Mouse (Mus musculus): Measurements from ENCODE around the gene Poldip3. TPM values are rescaled to one million over a fixed set of nuclear protein-coding genes. Genes with fewer than 3 reads are reported as not detected.

Poldip3 gene
- polyA plus RNA-seq, 1 experiment: 42.3 TPM

- peak overlapping the region; percentile 35 for H3K27ac ChIP-seq (ENCODE audit: control insufficient read depth, insufficient read depth, low read depth, low read length, poor library complexity)
- TF ChIP-seq POLR2A (IDR thresholded peaks at IDR 0.05; ENCODE audit: borderline replicate concordance, control insufficient read depth, low read depth, low read length) (peak; percentile 75), CTCF (IDR thresholded peaks at IDR 0.05; ENCODE audit: control insufficient read depth, insufficient read depth, low read length) (no peak)
These were observed 49.5 kb downstream of the Poldip3 start for GRCm38 (mm10) chr15:83099533-83100331.

GRCm38 (mm10) chr15:83095950-83096349 is 53.2 kb downstream of the Poldip3 start:
- H3K4me1 ChIP-seq (ENCODE audit: control insufficient read depth, insufficient read depth, low read length): no peaks in the 10 kb centered on the region; the same call in 1 of the 2 replicates
- H3K27ac ChIP-seq (ENCODE audit: control insufficient read depth, insufficient read depth, low read depth, low read length, poor library complexity): no peak overlapping the region
- 39% methylated on average over 2 of the region's 2 CpGs for WGBS
- TF ChIP-seq CTCF (IDR thresholded peaks at IDR 0.05; ENCODE audit: control insufficient read depth, insufficient read depth, low read length) (peak; percentile 75), POLR2A (IDR thresholded peaks at IDR 0.05; ENCODE audit: borderline replicate concordance, control insufficient read depth, low read depth, low read length) (no peak)
- H3K4me3 ChIP-seq (replicated peaks; ENCODE audit: control insufficient read depth, low read depth, low read length): no peak overlapping the region

More at GRCm38 (mm10) chr15:83099533-83100331, 49.5 kb downstream of the Poldip3 start:
- H3K4me1 ChIP-seq (ENCODE audit: control insufficient read depth, insufficient read depth, low read length): no peaks in the 10 kb centered on the region; the same call in 1 of the 2 replicates
- H3K4me3 ChIP-seq (replicated peaks; ENCODE audit: control insufficient read depth, low read depth, low read length): peak overlapping the region; percentile 75
- WGBS: 4% methylated on average over 31 of the region's 31 CpGs

- TF ChIP-seq CTCF (IDR thresholded peaks at IDR 0.05; ENCODE audit: control insufficient read depth, insufficient read depth, low read length) (no peak), POLR2A (IDR thresholded peaks at IDR 0.05; ENCODE audit: borderline replicate concordance, control insufficient read depth, low read depth, low read length) (no peak)
- no peaks in the 10 kb centered on the region for H3K4me1 ChIP-seq (ENCODE audit: control insufficient read depth, insufficient read depth, low read length)
- no peak overlapping the region for H3K27ac ChIP-seq (ENCODE audit: control insufficient read depth, insufficient read depth, low read depth, low read length, poor library complexity)
- 68% methylated on average over 2 of the region's 2 CpGs for WGBS
- H3K4me3 ChIP-seq (replicated peaks; ENCODE audit: control insufficient read depth, low read depth, low read length): no peak overlapping the region
These were observed 55.5 kb downstream of the Poldip3 start for GRCm38 (mm10) chr15:83093687-83094086.

- no peak for TF ChIP-seq CTCF (IDR thresholded peaks at IDR 0.05; ENCODE audit: control insufficient read depth, insufficient read depth, low read length)
- no peak for TF ChIP-seq POLR2A (IDR thresholded peaks at IDR 0.05; ENCODE audit: borderline replicate concordance, control insufficient read depth, low read depth, low read length)
- WGBS: 62% methylated on average over 3 of the region's 3 CpGs
- H3K4me1 ChIP-seq (ENCODE audit: control insufficient read depth, insufficient read depth, low read length): no peaks in the 10 kb centered on the region
- H3K27ac ChIP-seq (ENCODE audit: control insufficient read depth, insufficient read depth, low read depth, low read length, poor library complexity): no peak overlapping the region
- no peak overlapping the region for H3K4me3 ChIP-seq (replicated peaks; ENCODE audit: control insufficient read depth, low read depth, low read length)
These were observed 58.3 kb downstream of the Poldip3 start for GRCm38 (mm10) chr15:83090874-83091273.

GRCm38 (mm10) chr15:83089429-83089605 is 59.9 kb downstream of the Poldip3 start, which contains the start of gene Serhl:
Gene Serhl (plus strand): TSS chr15:83089506.
- H3K27ac ChIP-seq (ENCODE audit: control insufficient read depth, insufficient read depth, low read depth, low read length, poor library complexity): no peak within 1 kb of the TSS
- TF ChIP-seq POLR2A (IDR thresholded peaks at IDR 0.05; ENCODE audit: borderline replicate concordance, control insufficient read depth, low read depth, low read length) (no peak), CTCF (IDR thresholded peaks at IDR 0.05; ENCODE audit: control insufficient read depth, insufficient read depth, low read length) (no peak)
- no peaks in the 10 kb centered on the region for H3K4me1 ChIP-seq (ENCODE audit: control insufficient read depth, insufficient read depth, low read length)
- 57% methylated on average over 7 of the region's 7 CpGs for WGBS
- H3K4me3 ChIP-seq (replicated peaks; ENCODE audit: control insufficient read depth, low read depth, low read length): no peak within 1 kb of the TSS

- TF ChIP-seq CTCF (IDR thresholded peaks at IDR 0.05; ENCODE audit: control insufficient read depth, insufficient read depth, low read length): no peak
- TF ChIP-seq POLR2A (IDR thresholded peaks at IDR 0.05; ENCODE audit: borderline replicate concordance, control insufficient read depth, low read depth, low read length): no peak
- 42% methylated on average over 27 of the region's 27 CpGs for WGBS
- no peak overlapping the region for H3K27ac ChIP-seq (ENCODE audit: control insufficient read depth, insufficient read depth, low read depth, low read length, poor library complexity)
- no peak overlapping the region for H3K4me3 ChIP-seq (replicated peaks; ENCODE audit: control insufficient read depth, low read depth, low read length)
- no peaks in the 10 kb centered on the region for H3K4me1 ChIP-seq (ENCODE audit: control insufficient read depth, insufficient read depth, low read length)
These were observed 60.4 kb downstream of the Poldip3 start for GRCm38 (mm10) chr15:83088495-83089428.

- no peak for TF ChIP-seq CTCF (IDR thresholded peaks at IDR 0.05; ENCODE audit: control insufficient read depth, insufficient read depth, low read length)
- no peak for TF ChIP-seq POLR2A (IDR thresholded peaks at IDR 0.05; ENCODE audit: borderline replicate concordance, control insufficient read depth, low read depth, low read length)
- no peaks in the 10 kb centered on the region for H3K4me1 ChIP-seq (ENCODE audit: control insufficient read depth, insufficient read depth, low read length)
- 76% methylated on average over 13 of the region's 13 CpGs for WGBS
- no peak overlapping the region for H3K27ac ChIP-seq (ENCODE audit: control insufficient read depth, insufficient read depth, low read depth, low read length, poor library complexity)
- no peak overlapping the region for H3K4me3 ChIP-seq (replicated peaks; ENCODE audit: control insufficient read depth, low read depth, low read length)
These were observed 62.4 kb downstream of the Poldip3 start for GRCm38 (mm10) chr15:83086636-83087328.

GRCm38 (mm10) chr15:83085901-83086300 is 63.3 kb downstream of the Poldip3 start:
- Histone ChIP-seq H3K4me1 (ENCODE audit: control insufficient read depth, insufficient read depth, low read length) (no peaks in the 10 kb centered on the region), H3K4me3 (replicated peaks; ENCODE audit: control insufficient read depth, low read depth, low read length) (no peak overlapping the region), H3K27ac (ENCODE audit: control insufficient read depth, insufficient read depth, low read depth, low read length, poor library complexity) (no peak overlapping the region)
- WGBS: 31% methylated on average over 7 of the region's 7 CpGs
- TF ChIP-seq CTCF (IDR thresholded peaks at IDR 0.05; ENCODE audit: control insufficient read depth, insufficient read depth, low read length) (peak; percentile 79), POLR2A (IDR thresholded peaks at IDR 0.05; ENCODE audit: borderline replicate concordance, control insufficient read depth, low read depth, low read length) (no peak)
